Mouse (Mus musculus) forebrain, embryonic 15.5 days (tissue): Measurements from ENCODE around the gene Myo19. TPM values are rescaled to one million over a fixed set of nuclear protein-coding genes. Genes with fewer than 3 reads are reported as not detected.

Source experiments
- ATAC-seq: fragments of 200-750 bp; cut with Nextera tagmentation; replicated peaks from 2 replicates; pipeline ENCODE4 v1.8.0; 2017; ENCODE audit warnings: mild to moderate bottlenecking, moderate TSS enrichment, moderate library complexity
- H3K27ac ChIP-seq: fragments of 300-500 bp; sonication (generic); replicated peaks from 2 replicates; pipeline ENCODE4 v1.5.1; 2015; ENCODE audit warnings: mild to moderate bottlenecking, inconsistent platforms
- H3K27me3 ChIP-seq: fragments of 300-500 bp; sonication (generic); 2 replicates; pipeline ENCODE4 v1.6.1; 2015; ENCODE audit warnings: inconsistent platforms
- H3K36me3 ChIP-seq: fragments of 300-500 bp; sonication (generic); 2 replicates; pipeline ENCODE4 v1.6.1; 2015; ENCODE audit warnings: mild to moderate bottlenecking, inconsistent platforms
- H3K4me1 ChIP-seq: fragments of 300-500 bp; sonication (generic); 2 replicates; pipeline ENCODE4 v1.6.1; 2015; ENCODE audit warnings: inconsistent platforms
- H3K4me2 ChIP-seq: fragments of 300-500 bp; sonication (generic); replicated peaks from 2 replicates; pipeline ENCODE4 v1.6.1; 2015; ENCODE audit warnings: mild to moderate bottlenecking, inconsistent platforms
- H3K4me3 ChIP-seq: fragments of 300-500 bp; sonication (generic); 2 replicates; pipeline ENCODE4 v1.5.1; 2015; ENCODE audit warnings: mild to moderate bottlenecking, inconsistent platforms
- H3K9ac ChIP-seq: fragments of 300-500 bp; sonication (generic); replicated peaks from 2 replicates; pipeline ENCODE4 v1.6.1; 2015; ENCODE audit warnings: mild to moderate bottlenecking, inconsistent platforms
- H3K9me3 ChIP-seq: fragments of 300-500 bp; sonication (generic); 2 replicates; pipeline ENCODE4 v1.6.1; 2016; ENCODE audit warnings: inconsistent platforms
- WGBS: fragments of 180-500 bp; shearing (Covaris S2); methylation state at CpG from one replicate; pipeline ENCODE4 v1.1.7; 2015; ENCODE audit warnings: mixed read lengths; 5-methylcytosine and 5-hydroxymethylcytosine counted together
- polyA plus RNA-seq: library from polyadenylated mRNA; unstranded; fragments of >200 nt; fragmentation: Nextera tagmentation; extraction: Ambion mirVana; gene quantifications from 2 replicates; pipeline ENCODE4 v1.2.1, GENCODE M21; 2015

Myo19 gene
- polyA plus RNA-seq, 1 experiment from 2014 or later = 4.7 TPM

- 96% methylated on average over 2 of the region's 2 CpGs for WGBS
- H3K9me3 ChIP-seq = no peaks in the 10 kb centered on the region
- H3K9ac ChIP-seq = no peak overlapping the region
- H3K36me3 ChIP-seq = peaks cover 51% of the 10 kb centered on the region
- ATAC-seq = no peak
- H3K27ac ChIP-seq = no peak overlapping the region
- H3K4me3 ChIP-seq = no peak overlapping the region
- H3K4me2 ChIP-seq = no peak overlapping the region
- H3K4me1 ChIP-seq = no peaks in the 10 kb centered on the region
- no peaks in the 10 kb centered on the region for H3K27me3 ChIP-seq
Observed at GRCm38 (mm10) chr11:84889492-84889891, 9.5 kb downstream of the Myo19 start.

- Histone ChIP-seq H3K9ac (no peak overlapping the region), H3K9me3 (no peaks in the 10 kb centered on the region), H3K4me3 (no peak overlapping the region), H3K27me3 (no peaks in the 10 kb centered on the region), H3K4me1 (no peaks in the 10 kb centered on the region), H3K27ac (no peak overlapping the region), H3K4me2 (no peak overlapping the region), H3K36me3 (peaks cover 40% of the 10 kb centered on the region)
- WGBS = 94% methylated on average over 7 of the region's 7 CpGs
- ATAC-seq = no peak
Observed at GRCm38 (mm10) chr11:84891705-84892104, 11.8 kb downstream of the Myo19 start.

GRCm38 (mm10) chr11:84893113-84893512 lies 13.2 kb downstream of the Myo19 start:
- H3K27ac ChIP-seq = no peak overlapping the region
- peaks cover 40% of the 10 kb centered on the region for H3K36me3 ChIP-seq
- ATAC-seq = no peak
- no peaks in the 10 kb centered on the region for H3K27me3 ChIP-seq
- 93% methylated on average over 15 of the region's 15 CpGs for WGBS
- no peak overlapping the region for H3K9ac ChIP-seq
- H3K4me2 ChIP-seq = no peak overlapping the region
- H3K9me3 ChIP-seq = no peaks in the 10 kb centered on the region
- H3K4me3 ChIP-seq = no peak overlapping the region
- no peaks in the 10 kb centered on the region for H3K4me1 ChIP-seq

GRCm38 (mm10) chr11:84904597-84905144 lies 24.7 kb downstream of the Myo19 start:
- Histone ChIP-seq H3K27ac (no peak overlapping the region), H3K4me1 (no peaks in the 10 kb centered on the region), H3K36me3 (peaks cover 70% of the 10 kb centered on the region), H3K9me3 (no peaks in the 10 kb centered on the region), H3K4me2 (no peak overlapping the region), H3K9ac (no peak overlapping the region), H3K27me3 (no peaks in the 10 kb centered on the region), H3K4me3 (no peak overlapping the region)
- WGBS = 90% methylated on average over 9 of the region's 9 CpGs
- ATAC-seq = no peak

GRCm38 (mm10) chr11:84907081-84907480 lies 27.1 kb downstream of the Myo19 start:
- 83% methylated on average over 3 of the region's 3 CpGs for WGBS
- H3K27me3 ChIP-seq = no peaks in the 10 kb centered on the region
- peaks cover 78% of the 10 kb centered on the region for H3K36me3 ChIP-seq
- ATAC-seq = no peak
- H3K4me1 ChIP-seq = no peaks in the 10 kb centered on the region
- H3K9me3 ChIP-seq = no peaks in the 10 kb centered on the region
- no peak overlapping the region for H3K27ac ChIP-seq
- H3K9ac ChIP-seq = no peak overlapping the region
- no peak overlapping the region for H3K4me2 ChIP-seq
- no peak overlapping the region for H3K4me3 ChIP-seq

- whole genome bisulfite sequencing = 96% methylated on average over 6 of the region's 6 CpGs
- no peak for ATAC-seq
- Histone ChIP-seq H3K4me3 (no peak overlapping the region), H3K27ac (no peak overlapping the region), H3K9ac (no peak overlapping the region), H3K36me3 (peaks cover 77% of the 10 kb centered on the region), H3K27me3 (no peaks in the 10 kb centered on the region), H3K4me1 (no peaks in the 10 kb centered on the region), H3K4me2 (no peak overlapping the region), H3K9me3 (no peaks in the 10 kb centered on the region)
Observed at GRCm38 (mm10) chr11:84908480-84908879, 28.5 kb downstream of the Myo19 start.

- Histone ChIP-seq H3K9me3 (no peaks in the 10 kb centered on the region), H3K9ac (no peak overlapping the region), H3K36me3 (peaks cover 69% of the 10 kb centered on the region), H3K27me3 (no peaks in the 10 kb centered on the region), H3K4me3 (no peak overlapping the region), H3K27ac (no peak overlapping the region), H3K4me2 (no peak overlapping the region), H3K4me1 (peaks cover 14% of the 10 kb centered on the region)
- no peak for ATAC-seq
- 68% methylated on average over 4 of the region's 4 CpGs for WGBS
Observed at GRCm38 (mm10) chr11:84910411-84910810, 30.5 kb downstream of the Myo19 start.

GRCm38 (mm10) chr11:84914673-84915072 lies 34.7 kb downstream of the Myo19 start:
- no peak overlapping the region for H3K4me2 ChIP-seq
- H3K4me3 ChIP-seq = no peak overlapping the region
- 82% methylated on average over 5 of the region's 5 CpGs for WGBS

GRCm38 (mm10) chr11:84916053-84916702 lies 36.2 kb downstream of the Myo19 start, which contains the start of gene Znhit3:
Gene Znhit3 (minus strand): TSS chr11:84916366.
- H3K36me3 ChIP-seq = peaks cover 23% of the 10 kb centered on the region
- H3K9me3 ChIP-seq = no peaks in the 10 kb centered on the region
- H3K4me3 ChIP-seq = peak within 1 kb of the TSS; percentile 80
- peak within 1 kb of the TSS; percentile 61 for H3K4me2 ChIP-seq
- H3K9ac ChIP-seq = peak within 1 kb of the TSS; percentile 71
- peak within 1 kb of the TSS; percentile 33; the same call in 1 of the 2 replicates for H3K27ac ChIP-seq
- WGBS = 2% methylated on average over 34 of the region's 34 CpGs
- H3K27me3 ChIP-seq = no peaks in the 10 kb centered on the region
- H3K4me1 ChIP-seq = peaks cover 23% of the 10 kb centered on the region
- peak; percentile 94 for ATAC-seq

More at GRCm38 (mm10) chr11:84914673-84915072, 34.7 kb downstream of the Myo19 start:
- H3K9me3 ChIP-seq = no peaks in the 10 kb centered on the region
- ATAC-seq = no peak
- no peak overlapping the region for H3K9ac ChIP-seq
- peaks cover 36% of the 10 kb centered on the region for H3K36me3 ChIP-seq
- peaks cover 23% of the 10 kb centered on the region for H3K4me1 ChIP-seq
- H3K27me3 ChIP-seq = no peaks in the 10 kb centered on the region
- H3K27ac ChIP-seq = no peak overlapping the region

GRCm38 (mm10) chr11:84916703-84917300 lies 36.9 kb downstream of the Myo19 start:
- 59% methylated on average over 7 of the region's 7 CpGs for WGBS
- Histone ChIP-seq H3K36me3 (peaks cover 17% of the 10 kb centered on the region), H3K4me2 (peak overlapping the region; percentile 42), H3K9ac (peak overlapping the region; percentile 44), H3K27me3 (no peaks in the 10 kb centered on the region), H3K4me3 (peak overlapping the region; percentile 80), H3K9me3 (no peaks in the 10 kb centered on the region), H3K27ac (no peak overlapping the region), H3K4me1 (peaks cover 23% of the 10 kb centered on the region)
- no peak for ATAC-seq

GRCm38 (mm10) chr11:84918425-84918824 lies 38.5 kb downstream of the Myo19 start:
- H3K9me3 ChIP-seq = no peaks in the 10 kb centered on the region
- 4% methylated on average over 16 of the region's 16 CpGs for WGBS
- peak; percentile 73; the same call in 1 of the 2 replicates for ATAC-seq
- H3K9ac ChIP-seq = no peak overlapping the region
- H3K4me1 ChIP-seq = peaks cover 23% of the 10 kb centered on the region
- no peak overlapping the region for H3K27ac ChIP-seq
- no peaks in the 10 kb centered on the region for H3K27me3 ChIP-seq
- H3K4me2 ChIP-seq = no peak overlapping the region; the same call in 1 of the 2 replicates
- peaks cover 5% of the 10 kb centered on the region; the same call in 1 of the 2 replicates for H3K36me3 ChIP-seq
- H3K4me3 ChIP-seq = no peak overlapping the region

- Histone ChIP-seq H3K4me2 (no peak overlapping the region), H3K9ac (no peak overlapping the region), H3K4me1 (peaks cover 20% of the 10 kb centered on the region), H3K36me3 (no peaks in the 10 kb centered on the region), H3K4me3 (no peak overlapping the region), H3K27ac (no peak overlapping the region), H3K9me3 (no peaks in the 10 kb centered on the region), H3K27me3 (no peaks in the 10 kb centered on the region)
- 41% methylated on average over 3 of the region's 3 CpGs for WGBS
- ATAC-seq = no peak
Observed at GRCm38 (mm10) chr11:84919276-84919675, 39.3 kb downstream of the Myo19 start.
